Mouse (Mus musculus): Measurements from ENCODE around the gene Ipo4.

DNA sequence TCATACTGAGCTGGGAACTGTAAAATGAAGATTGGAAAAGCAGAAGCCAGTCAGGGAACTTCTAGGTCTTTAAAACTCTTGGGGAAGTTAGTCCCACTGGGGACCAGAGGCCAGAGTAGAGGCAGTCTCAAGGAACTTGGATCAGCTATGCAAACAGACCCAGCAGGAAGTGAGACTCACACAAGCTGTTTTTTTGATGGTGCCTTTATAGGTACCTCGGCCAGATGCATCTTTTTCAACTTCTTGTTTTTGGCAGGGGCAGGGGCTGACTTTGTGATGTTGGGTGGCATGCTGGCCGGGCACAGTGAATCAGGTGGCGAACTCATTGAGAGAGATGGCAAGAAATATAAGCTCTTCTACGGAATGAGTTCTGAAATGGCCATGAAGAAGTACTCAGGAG is 41.9 kb upstream of the Ipo4 start:
- TF ChIP-seq CTCF (IDR thresholded peaks at IDR 0.05; ENCODE audit: insufficient read depth, low read depth, low read length) (no peak), POLR2A (IDR thresholded peaks at IDR 0.05; ENCODE audit: insufficient read depth, low read depth, low read length) (no peak)

All from olfactory bulb, adult 2 months (tissue).